Comparison of ENCODE assay signal across 8 mouse cellular contexts in the genomic region with DNA sequence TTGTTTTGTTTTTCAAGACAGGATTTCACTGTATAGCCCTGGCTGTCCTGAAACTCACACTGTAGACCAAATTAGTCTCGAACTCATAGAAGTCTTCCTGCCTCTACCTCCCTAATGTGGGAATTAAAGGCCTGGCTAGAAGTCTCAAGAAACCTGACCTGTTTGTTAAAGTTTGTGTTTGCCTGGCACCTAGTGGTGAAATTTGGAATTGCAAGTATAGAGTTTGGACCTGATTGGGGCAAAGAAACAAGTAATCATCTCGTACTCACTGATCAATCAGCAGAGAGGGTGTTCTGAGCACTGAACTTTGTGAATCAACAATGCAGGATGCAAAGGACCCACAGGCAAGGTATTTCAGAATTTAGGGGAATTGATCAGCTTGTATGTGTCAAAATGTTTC. TPM values are rescaled to one million over a fixed set of nuclear protein-coding genes. Genes with fewer than 3 reads are reported as not detected.
DNase-seq lines count a peak whose midpoint lies in the region; ATAC-seq and TF ChIP-seq lines count a peak whose summit lies in the region.

No protein-coding gene starts in this region.

- H3K4me3 ChIP-seq in liver, embryonic 12.5 days = no peak overlapping the region
- H3K4me3 ChIP-seq in MEL (ENCODE audit: control insufficient read depth in 1 of 2, insufficient read depth in 1 of 2, low read depth in 2 of 2, low read length in 2 of 2) = no peak overlapping the region

- no peaks in the 10 kb centered on the region for H3K36me3 ChIP-seq in liver, embryonic 12.5 days
- H3K36me3 ChIP-seq in MEL (ENCODE audit: control insufficient read depth in 1 of 2, insufficient read depth in 2 of 2, low read length in 2 of 2) = no peaks in the 10 kb centered on the region

- H3K27ac ChIP-seq in liver, embryonic 12.5 days = no peak overlapping the region
- H3K27ac ChIP-seq in MEL (ENCODE audit: control insufficient read depth, low read depth, low read length) = no peak overlapping the region

- intact Hi-C loops in left cerebral cortex, postnatal 14 days (cut with DNase I) = loop anchor here (1.0 to 2.0 kb wide), 2 partner anchors 208 to 245 kb away; a partner anchor contains a TSS

- ATAC-seq in liver, embryonic 12.5 days = no peak
- ATAC-seq in inflammation-experienced regulatory T-cells, adult 6 months = no peak

- DNase-seq in liver = peak; percentile 30
- peak; percentile 81 for DNase-seq in MEL (ENCODE audit: low read depth, low spot score)
- DNase-seq in adrenal gland, postnatal 14 days = peak; percentile 56
- peak; percentile 17 to 67 for DNase-seq in frontal cortex, postnatal 25 days (ENCODE audit: low spot score in 2 of 2)
- peak; percentile 62 to 77 for DNase-seq in left cerebral cortex, postnatal 14 days (ENCODE audit: low spot score in 2 of 2)
- peak; percentile 5 for DNase-seq in spleen, adult 12 weeks (ENCODE audit: low spot score)

- WGBS in liver, embryonic 12.5 days (ENCODE audit: insufficient replicate concordance) = 15% methylated on average over 2 of the region's 2 CpGs

- TF ChIP-seq CTCF in MEL (IDR thresholded peaks at IDR 0.05 in 2 of 3, conservative IDR thresholded peaks at IDR 0.05 in 1 of 3; ENCODE audit: control insufficient read depth in 1 of 3, insufficient read depth in 1 of 3, low read depth in 2 of 3, low read length in 3 of 3, poor library complexity in 1 of 3, severe bottlenecking in 1 of 3) = peak; percentile 44 to 97 (median 90)

- no peak for TF ChIP-seq POLR2A in MEL (IDR thresholded peaks at IDR 0.05; ENCODE audit: control insufficient read depth in 1 of 2, insufficient read depth in 1 of 2, low read depth in 1 of 2, low read length in 2 of 2, poor library complexity in 1 of 2)

- no peak for TF ChIP-seq EP300 in MEL (IDR thresholded peaks at IDR 0.05; ENCODE audit: low read depth in 1 of 2, low read length in 2 of 2)

- H3K79me2 ChIP-seq in MEL (ENCODE audit: control insufficient read depth, insufficient read depth, low read length, poor library complexity) = no peaks in the 10 kb centered on the region

- peaks cover 2% of the 10 kb centered on the region; the same call in 1 of the 2 replicates for H3K4me1 ChIP-seq in liver, embryonic 12.5 days
- H3K4me1 ChIP-seq in MEL (ENCODE audit: control insufficient read depth in 1 of 2, insufficient read depth in 2 of 2, low read length in 2 of 2) = no peaks in the 10 kb centered on the region; a peak in 1 of 4 replicates

- TF ChIP-seq RAD21 in MEL (IDR thresholded peaks at IDR 0.05; ENCODE audit: low read depth, low read length) = peak; percentile 97

- H3K27me3 ChIP-seq in liver, embryonic 12.5 days (replicated peaks) = no peaks in the 10 kb centered on the region; the same call in 1 of the 2 replicates
- no peaks in the 10 kb centered on the region for H3K27me3 ChIP-seq in MEL (ENCODE audit: control insufficient read depth in 1 of 2, insufficient read depth in 2 of 2, low read length in 2 of 2)

- no peak overlapping the region for H3K4me2 ChIP-seq in liver, embryonic 12.5 days

- H3K9ac ChIP-seq in liver, embryonic 12.5 days = no peak overlapping the region
- H3K9ac ChIP-seq in MEL (ENCODE audit: control insufficient read depth, low read depth, low read length, poor library complexity, severe bottlenecking) = no peak overlapping the region

- no peaks in the 10 kb centered on the region for H3K9me3 ChIP-seq in liver, embryonic 12.5 days (replicated peaks)
- no peaks in the 10 kb centered on the region for H3K9me3 ChIP-seq in MEL (replicated peaks; ENCODE audit: insufficient read depth, low read length)

TF ChIP-seq in MEL, 35 proteins besides CTCF, POLR2A, EP300 and RAD21:
- TF ChIP-seq HCFC1 (IDR thresholded peaks at IDR 0.05; ENCODE audit: low read depth, low read length) = no peak
- no peak for TF ChIP-seq TAL1 (IDR thresholded peaks at IDR 0.05; ENCODE audit: low read length)
- no peak for TF ChIP-seq ZMIZ1 (IDR thresholded peaks at IDR 0.05; ENCODE audit: low read depth, low read length)
- TF ChIP-seq TBP (IDR thresholded peaks at IDR 0.05; ENCODE audit: low read depth, low read length) = no peak
- TF ChIP-seq ZC3H11A (IDR thresholded peaks at IDR 0.05; ENCODE audit: low read depth, low read length) = peak; percentile 92
- TF ChIP-seq RCOR1 (IDR thresholded peaks at IDR 0.05; ENCODE audit: low read depth, low read length) = no peak
- no peak for TF ChIP-seq NRF1 (IDR thresholded peaks at IDR 0.05; ENCODE audit: insufficient read depth, low read depth, low read length, poor library complexity, severe bottlenecking)
- TF ChIP-seq MAFK (IDR thresholded peaks at IDR 0.05; ENCODE audit: borderline replicate concordance, low read depth, low read length) = no peak
- no peak for TF ChIP-seq MYC (IDR thresholded peaks at IDR 0.05; ENCODE audit: low read depth, low read length)
- TF ChIP-seq GATA1 (IDR thresholded peaks at IDR 0.05; ENCODE audit: low read depth, low read length) = no peak
- no peak for TF ChIP-seq BHLHE40 (IDR thresholded peaks at IDR 0.05; ENCODE audit: borderline replicate concordance, low read depth, low read length)
- TF ChIP-seq MAX (IDR thresholded peaks at IDR 0.05; ENCODE audit: low read length) = no peak
- no peak for TF ChIP-seq E2F4 (IDR thresholded peaks at IDR 0.05; ENCODE audit: borderline replicate concordance, low read depth, low read length)
- peak; percentile 89 for TF ChIP-seq SMC3 (IDR thresholded peaks at IDR 0.05; ENCODE audit: low read depth, low read length)
TF ChIP-seq in MEL: peak in this region for 2.

RNA-seq across cellular contexts. Expression of a gene that starts 50.2 kb away (rescaled TPM):
- 20.1 and 22.2 TPM in 2 replicates for polyA plus RNA-seq in liver, embryonic 12.5 days (2016; fragmentation: Nextera tagmentation; extraction: Ambion mirVana)
- 17.2 and 22.7 TPM in 2 replicates for total RNA-seq in MEL (2012; rRNA removed)
- 10 to 100 TPM in 1 of 2 experiments, not detected in 1; 23.0 TPM for polyA plus RNA-seq in MEL (2012; ENCODE audit: insufficient read depth in 1 of 2, insufficient read length in 2 of 2, low read depth in 1 of 2, low replicate concordance in 2 of 2, missing spikeins in 1 of 2)
- 27.8 and 29.1 TPM in 2 replicates for total RNA-seq in adrenal gland, postnatal 14 days (2021)
- 1 to 10 TPM; 5.8 to 6.4 TPM for total RNA-seq in left cerebral cortex, postnatal 14 days (2021)
- 10 to 100 TPM; 25.2 to 33.5 (median 27.6) TPM for polyA plus RNA-seq in inflammation-experienced regulatory T-cells, adult 6 months (2017; shearing (Covaris generic))

Comparison
In these comparisons a context has a peak if more than half of its experiments do, and no peak if none do; other contexts are left out.
1. DNase-seq: peak in every context shown above with its lines; median percentile 81 in MEL; 70 in left cerebral cortex, postnatal 14 days; 56 in adrenal gland, postnatal 14 days; 42 in frontal cortex, postnatal 25 days; 30 in liver; 5 in spleen, adult 12 weeks.